Mouse (Mus musculus) stomach, postnatal 0 days (tissue): ENCODE results near the gene Lsm12.

ENCODE experiments used
- CTCF ChIP-seq: IDR thresholded peaks from 2 replicates; pipeline ENCODE4 v1.5.1; 2016; ENCODE audit warnings: antibody characterized with exemption, low read depth, mild to moderate bottlenecking, moderate library complexity
- EP300 ChIP-seq: optimal IDR thresholded peaks from 2 replicates; pipeline ENCODE3; 2016; ENCODE audit warnings: antibody characterized with exemption

DNA sequence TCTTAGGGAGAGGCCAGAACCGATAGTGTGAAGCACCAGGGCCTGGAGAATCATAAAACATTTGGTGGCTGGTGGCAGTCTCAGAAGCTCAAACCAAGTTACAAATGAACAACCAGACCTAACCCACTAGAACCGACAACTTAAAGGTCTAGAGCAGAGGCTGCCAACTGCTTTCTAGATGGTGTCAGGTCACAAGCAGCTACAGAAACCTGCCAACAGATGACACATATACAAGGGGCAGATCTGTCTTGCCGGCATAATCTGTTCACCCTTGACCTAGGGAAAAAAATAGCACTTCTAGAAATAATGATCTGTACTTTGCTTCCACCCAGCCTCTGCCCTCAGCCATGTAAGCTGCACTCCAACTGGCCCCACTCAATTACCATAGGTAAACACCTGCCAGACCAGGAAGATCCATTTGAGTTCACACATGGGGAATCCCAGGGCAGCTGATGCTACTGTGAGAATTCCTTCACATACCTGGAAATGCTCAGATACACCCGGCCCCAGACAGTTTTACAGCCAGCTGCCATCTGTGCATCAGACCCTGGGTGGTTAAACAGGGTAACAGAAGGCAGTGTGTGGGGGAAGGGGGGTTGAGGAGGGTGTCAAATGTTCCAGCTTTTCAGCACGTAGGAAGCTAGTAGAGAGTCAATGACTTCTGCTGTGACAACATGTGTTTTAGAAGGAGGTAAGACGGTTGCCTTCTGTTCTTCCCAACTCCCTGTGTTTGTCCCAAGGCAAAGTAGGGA is 18.9 kb downstream of the Lsm12 start:
- TF ChIP-seq CTCF = no peak
- no peak for TF ChIP-seq EP300
